Mouse (Mus musculus): ENCODE data around the gene Crb2. TPM values are rescaled to one million over a fixed set of nuclear protein-coding genes. Genes with fewer than 3 reads are reported as not detected.

The Crb2 gene
- polyA plus RNA-seq, 1 experiment from 2014 or later, result 4.2 TPM

DNA sequence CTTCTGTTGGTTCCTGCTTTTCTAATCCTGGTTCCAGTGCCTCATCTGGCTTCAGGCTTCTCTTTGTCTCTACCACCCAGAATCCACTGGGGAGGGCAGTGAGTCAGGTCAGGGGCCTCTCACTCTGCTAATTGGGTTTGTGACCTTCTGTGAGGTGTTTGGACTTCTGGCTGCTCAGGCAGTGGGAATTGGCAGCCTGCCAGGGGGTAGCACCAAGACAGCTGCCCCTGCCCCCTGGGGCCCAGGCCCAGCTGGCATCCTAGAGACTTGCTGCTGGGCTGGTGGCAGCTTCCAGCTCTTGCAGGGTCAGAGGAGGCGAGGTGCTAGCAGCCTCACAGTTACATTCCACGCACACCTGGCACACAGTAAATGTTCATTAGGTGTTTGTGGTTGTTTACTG is 35.6 kb downstream of the Crb2 start:
- H3K4me2 ChIP-seq (ENCODE audit: low read length), result no peak overlapping the region
- WGBS, result 69% methylated on average over 2 of the region's 2 CpGs
- no peaks in the 10 kb centered on the region for H3K36me3 ChIP-seq (ENCODE audit: control insufficient read depth, insufficient read depth, low read length)
- no peaks in the 10 kb centered on the region for H3K4me1 ChIP-seq (ENCODE audit: control insufficient read depth, insufficient read depth, low read length)
- no peaks in the 10 kb centered on the region for H3K9me3 ChIP-seq (replicated peaks; ENCODE audit: control insufficient read depth, low read length, poor library complexity, severe bottlenecking)
- H3K9ac ChIP-seq (ENCODE audit: low read depth, low read length), result no peak overlapping the region
- H3K27me3 ChIP-seq (ENCODE audit: control insufficient read depth, insufficient read depth, low read depth, low read length), result no peaks in the 10 kb centered on the region
- H3K4me3 ChIP-seq (ENCODE audit: low read depth, low read length), result no peak overlapping the region
- no peak overlapping the region for H3K27ac ChIP-seq (ENCODE audit: low read length)
- ATAC-seq, result no peak

DNA sequence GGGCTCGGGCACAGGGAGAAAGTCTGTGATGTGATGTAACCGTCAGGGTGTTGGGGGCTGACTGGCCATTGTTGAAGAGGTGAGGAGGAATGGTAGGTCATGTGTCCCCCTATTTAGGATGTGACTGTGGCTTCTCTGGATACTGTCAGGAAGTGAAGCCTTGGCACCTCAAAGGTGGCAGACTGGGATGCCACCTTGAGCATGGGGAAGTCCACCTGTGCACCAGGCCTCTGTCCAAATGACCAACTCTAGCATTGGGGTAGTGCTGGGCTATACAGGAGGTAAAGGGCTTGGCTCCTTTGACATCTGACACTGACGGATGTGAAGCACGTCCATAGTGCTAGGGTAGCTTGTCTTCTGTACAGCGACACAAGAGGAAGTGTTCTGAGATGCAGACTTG is 36.4 kb downstream of the Crb2 start:
- peaks cover 2% of the 10 kb centered on the region; the same call in 1 of the 2 replicates for H3K4me1 ChIP-seq (ENCODE audit: control insufficient read depth, insufficient read depth, low read length)
- H3K4me3 ChIP-seq (ENCODE audit: low read depth, low read length), result no peak overlapping the region
- H3K4me2 ChIP-seq (ENCODE audit: low read length), result no peak overlapping the region
- no peaks in the 10 kb centered on the region for H3K36me3 ChIP-seq (ENCODE audit: control insufficient read depth, insufficient read depth, low read length)
- H3K9me3 ChIP-seq (replicated peaks; ENCODE audit: control insufficient read depth, low read length, poor library complexity, severe bottlenecking), result no peaks in the 10 kb centered on the region
- no peaks in the 10 kb centered on the region; the same call in 1 of the 2 replicates for H3K27me3 ChIP-seq (ENCODE audit: control insufficient read depth, insufficient read depth, low read depth, low read length)
- H3K27ac ChIP-seq (ENCODE audit: low read length), result no peak overlapping the region
- no peak overlapping the region for H3K9ac ChIP-seq (ENCODE audit: low read depth, low read length)
- WGBS, result 95% methylated on average over 5 of the region's 5 CpGs
- ATAC-seq, result no peak

DNA sequence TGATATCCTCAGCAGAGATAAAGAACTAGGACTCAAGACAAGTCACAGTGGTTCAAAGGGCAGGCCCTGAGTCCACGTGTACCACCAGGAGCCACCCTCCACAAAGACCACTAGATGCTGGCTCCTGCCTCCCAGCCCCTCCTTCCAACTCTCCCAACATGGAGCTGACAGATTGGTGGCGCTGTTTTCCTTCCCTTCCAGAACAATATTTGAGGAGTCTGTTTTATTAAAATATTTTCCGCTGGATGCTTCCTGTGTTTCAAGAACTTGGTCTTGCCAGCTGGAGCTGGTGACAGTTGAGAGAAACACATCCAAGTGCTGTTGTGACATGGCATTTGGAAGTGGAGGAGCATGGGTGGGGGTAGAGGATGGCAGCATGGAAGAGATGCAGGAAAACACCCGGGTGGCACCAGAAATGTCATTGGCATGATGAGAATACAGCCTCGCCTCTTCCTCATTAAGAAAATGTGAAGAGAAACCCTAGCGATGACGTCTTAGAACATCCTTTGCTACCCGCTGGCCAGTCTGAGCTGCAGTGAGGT is 38.8 kb downstream of the Crb2 start:
- H3K27me3 ChIP-seq (ENCODE audit: control insufficient read depth, insufficient read depth, low read depth, low read length), result no peaks in the 10 kb centered on the region; the same call in 1 of the 2 replicates
- H3K9ac ChIP-seq (ENCODE audit: low read depth, low read length), result no peak overlapping the region
- ATAC-seq, result no peak
- H3K4me1 ChIP-seq (ENCODE audit: control insufficient read depth, insufficient read depth, low read length), result peaks cover 25% of the 10 kb centered on the region
- H3K9me3 ChIP-seq (replicated peaks; ENCODE audit: control insufficient read depth, low read length, poor library complexity, severe bottlenecking), result no peaks in the 10 kb centered on the region
- no peaks in the 10 kb centered on the region for H3K36me3 ChIP-seq (ENCODE audit: control insufficient read depth, insufficient read depth, low read length)
- no peak overlapping the region for H3K27ac ChIP-seq (ENCODE audit: low read length)
- H3K4me2 ChIP-seq (ENCODE audit: low read length), result no peak overlapping the region
- H3K4me3 ChIP-seq (ENCODE audit: low read depth, low read length), result no peak overlapping the region
- 81% methylated on average over 8 of the region's 8 CpGs for WGBS

DNA sequence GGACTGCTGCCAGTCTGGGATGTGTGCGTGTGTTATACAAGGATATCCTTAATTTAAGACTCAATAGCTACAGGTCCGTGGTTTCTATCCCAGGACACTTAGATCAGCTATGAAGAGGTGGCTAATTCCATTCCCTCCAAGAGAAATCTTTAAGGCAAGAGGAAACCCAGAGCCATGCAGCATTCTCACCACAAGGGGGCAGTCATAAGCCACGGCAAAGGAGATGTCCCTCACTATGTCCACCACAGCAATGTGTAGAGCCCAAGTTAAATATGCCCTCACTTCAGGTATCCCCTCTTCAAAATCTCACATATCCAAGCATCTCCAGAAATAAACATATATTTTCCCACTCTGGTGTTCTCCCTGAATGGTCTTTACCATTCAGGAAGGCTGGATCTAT is 39.6 kb downstream of the Crb2 start:
- Histone ChIP-seq H3K9me3 (replicated peaks; ENCODE audit: control insufficient read depth, low read length, poor library complexity, severe bottlenecking) (no peaks in the 10 kb centered on the region), H3K27ac (ENCODE audit: low read length) (no peak overlapping the region), H3K27me3 (ENCODE audit: control insufficient read depth, insufficient read depth, low read depth, low read length) (no peaks in the 10 kb centered on the region; the same call in 1 of the 2 replicates), H3K4me1 (ENCODE audit: control insufficient read depth, insufficient read depth, low read length) (peaks cover 30% of the 10 kb centered on the region), H3K4me3 (ENCODE audit: low read depth, low read length) (no peak overlapping the region), H3K9ac (ENCODE audit: low read depth, low read length) (no peak overlapping the region), H3K4me2 (ENCODE audit: low read length) (no peak overlapping the region), H3K36me3 (ENCODE audit: control insufficient read depth, insufficient read depth, low read length) (no peaks in the 10 kb centered on the region)
- ATAC-seq, result peak; percentile 44; the same call in 1 of the 2 replicates
- 15% methylated on average over 3 of the region's 3 CpGs for WGBS

DNA sequence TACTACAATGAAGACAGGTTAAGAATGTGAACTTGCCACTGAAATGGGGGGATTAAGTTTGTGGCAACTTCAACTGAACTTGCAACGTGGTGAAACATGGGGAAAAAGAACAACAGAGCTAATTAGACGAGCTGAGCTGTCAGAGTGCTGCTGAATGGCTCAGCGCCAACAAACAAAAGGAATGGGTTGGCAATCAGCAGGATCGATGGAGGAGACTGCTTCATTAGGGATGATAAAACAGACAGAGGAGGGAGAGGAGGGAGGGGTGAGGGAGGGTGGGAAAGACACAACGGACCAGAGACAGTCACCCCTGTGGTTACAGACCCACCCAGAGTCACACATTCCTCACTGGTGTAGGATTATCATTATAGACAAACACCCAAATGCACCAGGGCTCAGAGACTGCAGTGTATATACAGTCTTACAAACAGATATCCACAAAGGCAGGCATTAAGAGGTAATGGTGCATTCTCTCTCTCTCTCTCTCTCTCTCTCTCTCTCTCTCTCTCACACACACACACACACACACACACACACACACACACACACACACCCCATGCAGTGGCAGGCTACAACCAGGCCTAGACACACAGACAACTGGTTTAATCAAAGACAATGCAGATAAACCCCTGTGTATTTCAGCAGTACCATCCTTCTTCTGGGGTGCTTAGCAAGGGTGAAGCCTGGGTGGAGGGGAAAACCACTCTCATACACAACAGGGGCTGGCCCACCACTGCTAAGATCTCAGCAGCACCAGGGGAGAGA is 42.9 kb downstream of the Crb2 start:
- H3K4me1 ChIP-seq (ENCODE audit: control insufficient read depth, insufficient read depth, low read length), result peaks cover 37% of the 10 kb centered on the region
- peak overlapping the region; percentile 69 for H3K27ac ChIP-seq (ENCODE audit: low read length)
- no peak overlapping the region for H3K4me3 ChIP-seq (ENCODE audit: low read depth, low read length)
- H3K4me2 ChIP-seq (ENCODE audit: low read length), result no peak overlapping the region
- H3K9me3 ChIP-seq (replicated peaks; ENCODE audit: control insufficient read depth, low read length, poor library complexity, severe bottlenecking), result no peaks in the 10 kb centered on the region
- H3K27me3 ChIP-seq (ENCODE audit: control insufficient read depth, insufficient read depth, low read depth, low read length), result no peaks in the 10 kb centered on the region; the same call in 1 of the 2 replicates
- WGBS, result 5% methylated on average over 5 of the region's 5 CpGs
- peak; percentile 40 for ATAC-seq
- peak overlapping the region; percentile 34; the same call in 1 of the 2 replicates for H3K9ac ChIP-seq (ENCODE audit: low read depth, low read length)
- no peaks in the 10 kb centered on the region for H3K36me3 ChIP-seq (ENCODE audit: control insufficient read depth, insufficient read depth, low read length)

DNA sequence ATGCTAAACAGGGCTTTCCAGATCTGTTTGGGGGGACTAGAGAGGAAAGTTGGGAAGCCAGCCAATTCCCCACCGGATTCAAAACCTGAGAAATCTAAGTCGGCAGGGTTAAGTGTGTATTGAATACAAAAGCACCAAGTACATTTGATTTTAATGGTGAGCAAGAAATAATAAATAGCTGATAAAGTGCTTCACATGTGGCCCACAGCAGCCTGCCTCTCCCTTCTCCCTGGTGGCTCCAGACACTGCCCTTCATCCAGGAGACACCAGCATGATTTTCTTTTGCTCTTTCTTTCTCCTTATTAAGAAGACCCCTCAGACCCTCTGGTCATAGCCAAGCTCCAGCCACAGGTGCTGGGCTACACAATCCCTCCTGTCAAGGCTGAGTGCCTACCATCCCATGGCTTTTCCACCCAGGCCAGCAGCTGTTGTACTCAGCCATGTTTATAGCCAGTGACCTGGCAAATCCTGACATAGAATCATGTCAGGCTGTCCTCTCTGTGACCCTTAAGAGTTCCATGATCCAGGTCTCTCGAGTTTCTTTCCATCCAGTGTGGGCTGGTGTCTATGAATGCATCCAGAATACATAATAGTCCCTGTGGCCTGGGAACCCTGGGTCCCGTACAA is 43.6 kb downstream of the Crb2 start:
- Histone ChIP-seq H3K27me3 (ENCODE audit: control insufficient read depth, insufficient read depth, low read depth, low read length) (no peaks in the 10 kb centered on the region; the same call in 1 of the 2 replicates), H3K4me1 (ENCODE audit: control insufficient read depth, insufficient read depth, low read length) (peaks cover 37% of the 10 kb centered on the region), H3K36me3 (ENCODE audit: control insufficient read depth, insufficient read depth, low read length) (no peaks in the 10 kb centered on the region), H3K4me3 (ENCODE audit: low read depth, low read length) (no peak overlapping the region), H3K4me2 (ENCODE audit: low read length) (no peak overlapping the region), H3K27ac (ENCODE audit: low read length) (peak overlapping the region; percentile 69), H3K9me3 (replicated peaks; ENCODE audit: control insufficient read depth, low read length, poor library complexity, severe bottlenecking) (no peaks in the 10 kb centered on the region), H3K9ac (ENCODE audit: low read depth, low read length) (peak overlapping the region; percentile 34; the same call in 1 of the 2 replicates)
- 45% methylated on average over 4 of the region's 4 CpGs for WGBS
- no peak for ATAC-seq

DNA sequence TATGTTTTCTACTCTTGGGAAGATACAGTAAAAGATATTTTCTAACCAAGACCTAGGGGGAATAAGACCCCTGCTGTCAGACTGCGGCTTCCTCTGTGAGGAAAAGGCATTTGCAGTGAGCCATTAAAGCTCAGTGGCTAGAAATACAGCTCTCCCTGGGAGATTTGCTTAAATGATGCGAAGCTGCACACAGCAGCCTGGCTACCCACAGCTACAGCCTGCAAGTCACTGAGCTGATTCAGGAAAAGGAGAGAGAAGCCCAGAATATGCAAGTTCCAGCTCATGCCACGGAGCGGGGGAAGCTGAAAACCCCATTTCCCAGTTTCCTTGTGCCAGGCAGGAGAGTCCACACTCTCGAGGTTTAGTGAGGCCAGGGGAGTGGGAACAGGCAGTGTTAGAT is 46.1 kb downstream of the Crb2 start:
- Histone ChIP-seq H3K9ac (ENCODE audit: low read depth, low read length) (no peak overlapping the region), H3K9me3 (replicated peaks; ENCODE audit: control insufficient read depth, low read length, poor library complexity, severe bottlenecking) (no peaks in the 10 kb centered on the region), H3K4me1 (ENCODE audit: control insufficient read depth, insufficient read depth, low read length) (peaks cover 37% of the 10 kb centered on the region), H3K27ac (ENCODE audit: low read length) (peak overlapping the region; percentile 38; the same call in 1 of the 2 replicates), H3K36me3 (ENCODE audit: control insufficient read depth, insufficient read depth, low read length) (no peaks in the 10 kb centered on the region), H3K4me3 (ENCODE audit: low read depth, low read length) (no peak overlapping the region), H3K4me2 (ENCODE audit: low read length) (no peak overlapping the region), H3K27me3 (ENCODE audit: control insufficient read depth, insufficient read depth, low read depth, low read length) (no peaks in the 10 kb centered on the region; the same call in 1 of the 2 replicates)
- WGBS, result 44% methylated on average over 5 of the region's 5 CpGs
- ATAC-seq, result no peak

DNA sequence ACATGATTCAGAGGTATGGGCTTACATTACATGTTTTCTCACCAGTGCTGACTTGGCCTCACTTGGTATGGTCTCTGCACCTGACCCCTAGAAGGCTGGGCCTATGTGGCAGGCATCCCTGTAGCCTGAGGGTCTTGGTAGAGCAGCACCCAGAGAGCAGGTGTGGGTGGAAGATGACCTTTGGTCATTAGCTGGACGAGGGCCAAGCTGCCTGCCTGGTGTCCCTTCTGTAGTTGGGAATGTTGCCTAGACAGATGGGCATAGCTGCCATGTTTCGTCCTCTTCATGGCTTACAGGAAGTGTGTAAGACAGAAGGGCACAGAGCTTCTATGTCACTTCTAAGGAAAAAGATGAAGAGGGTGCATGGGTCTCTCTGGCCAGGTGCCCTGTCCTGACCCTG is 47.8 kb downstream of the Crb2 start:
- no peak overlapping the region for H3K9ac ChIP-seq (ENCODE audit: low read depth, low read length)
- no peak overlapping the region for H3K4me2 ChIP-seq (ENCODE audit: low read length)
- no peaks in the 10 kb centered on the region for H3K36me3 ChIP-seq (ENCODE audit: control insufficient read depth, insufficient read depth, low read length)
- no peaks in the 10 kb centered on the region for H3K27me3 ChIP-seq (ENCODE audit: control insufficient read depth, insufficient read depth, low read depth, low read length)
- no peak overlapping the region for H3K27ac ChIP-seq (ENCODE audit: low read length)
- no peak for ATAC-seq
- 76% methylated on average over 2 of the region's 2 CpGs for WGBS
- H3K9me3 ChIP-seq (replicated peaks; ENCODE audit: control insufficient read depth, low read length, poor library complexity, severe bottlenecking), result no peaks in the 10 kb centered on the region
- peaks cover 23% of the 10 kb centered on the region for H3K4me1 ChIP-seq (ENCODE audit: control insufficient read depth, insufficient read depth, low read length)
- no peak overlapping the region for H3K4me3 ChIP-seq (ENCODE audit: low read depth, low read length)

DNA sequence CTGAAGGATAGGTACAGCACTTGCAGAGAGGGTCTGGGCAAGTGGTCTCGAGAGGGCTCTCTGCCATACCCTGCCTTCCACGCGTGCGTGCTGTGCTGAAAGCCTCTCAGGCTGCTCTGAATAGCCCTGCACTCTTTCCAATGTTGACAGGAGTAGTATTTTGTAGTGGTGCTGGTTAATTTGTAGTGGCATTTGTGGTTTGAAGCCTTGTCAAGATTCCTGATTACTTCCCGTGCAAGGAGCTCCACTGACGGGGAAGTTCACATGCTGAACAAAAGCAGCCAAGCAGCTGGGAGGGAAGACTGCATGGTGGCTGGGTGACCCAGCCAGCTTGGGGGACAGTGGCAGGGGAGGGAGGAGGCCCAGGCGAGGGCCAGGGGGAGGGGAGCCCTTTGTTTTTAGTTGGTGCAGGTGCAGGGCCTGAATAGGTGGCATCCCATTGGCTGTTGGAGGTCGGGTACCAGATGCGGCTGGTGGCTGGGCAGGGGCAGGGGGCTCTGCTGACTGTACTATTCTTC is 53.8 kb downstream of the Crb2 start:
- ATAC-seq, result 0 out of 2 replicates have a peak, but pooled peaks have one; percentile 22
- no peak overlapping the region for H3K4me3 ChIP-seq (ENCODE audit: low read depth, low read length)
- no peak overlapping the region for H3K4me2 ChIP-seq (ENCODE audit: low read length)
- no peaks in the 10 kb centered on the region for H3K27me3 ChIP-seq (ENCODE audit: control insufficient read depth, insufficient read depth, low read depth, low read length)
- H3K36me3 ChIP-seq (ENCODE audit: control insufficient read depth, insufficient read depth, low read length), result no peaks in the 10 kb centered on the region
- no peaks in the 10 kb centered on the region for H3K9me3 ChIP-seq (replicated peaks; ENCODE audit: control insufficient read depth, low read length, poor library complexity, severe bottlenecking)
- H3K27ac ChIP-seq (ENCODE audit: low read length), result peak overlapping the region; percentile 38
- H3K9ac ChIP-seq (ENCODE audit: low read depth, low read length), result no peak overlapping the region
- H3K4me1 ChIP-seq (ENCODE audit: control insufficient read depth, insufficient read depth, low read length), result peaks cover 23% of the 10 kb centered on the region
- WGBS, result 19% methylated on average over 9 of the region's 9 CpGs

All from midbrain, embryonic 16.5 days (tissue).